Mouse (Mus musculus) hindbrain, embryonic 11.5 days (tissue): Measurements from ENCODE around the gene Yrdc. TPM values are rescaled to one million over a fixed set of nuclear protein-coding genes. Genes with fewer than 3 reads are reported as not detected.

Experiments
- ATAC-seq: fragments of 200-750 bp; cut with Nextera tagmentation; 2 replicates; pipeline ENCODE4 v1.8.0; 2017; ENCODE audit warnings: mild to moderate bottlenecking, moderate TSS enrichment, moderate library complexity; ENCODE audit not compliant: low FRiP score
- DNase-seq: peaks from one replicate; pipeline ENCODE4 v3.0.0-alpha.2; 2015; ENCODE audit warnings: low spot score
- H3K27ac ChIP-seq: fragments of 300-500 bp; sonication (generic); 2 replicates; pipeline ENCODE4 v1.5.1; 2014; ENCODE audit warnings: mild to moderate bottlenecking, low read depth, low read length
- H3K27me3 ChIP-seq: fragments of 300-500 bp; sonication (generic); 2 replicates; pipeline ENCODE4 v1.6.1; 2014; ENCODE audit warnings: mild to moderate bottlenecking, low read length, moderate library complexity, mixed read lengths; ENCODE audit not compliant: control insufficient read depth, insufficient read depth
- H3K36me3 ChIP-seq: fragments of 300-500 bp; sonication (generic); 2 replicates; pipeline ENCODE4 v1.6.1; 2014; ENCODE audit warnings: mild to moderate bottlenecking, low read length, moderate library complexity, mixed read lengths; ENCODE audit not compliant: control insufficient read depth, insufficient read depth
- H3K4me1 ChIP-seq: fragments of 300-500 bp; sonication (generic); replicated peaks from 2 replicates; pipeline ENCODE4 v1.6.1; 2014; ENCODE audit warnings: low read length, mixed read lengths; ENCODE audit not compliant: control insufficient read depth, insufficient read depth
- H3K4me2 ChIP-seq: fragments of 300-500 bp; sonication (generic); replicated peaks from 2 replicates; pipeline ENCODE4 v1.6.1; 2014; ENCODE audit warnings: mild to moderate bottlenecking, low read depth, low read length
- H3K4me3 ChIP-seq: fragments of 300-500 bp; sonication (generic); 2 replicates; pipeline ENCODE4 v1.5.1; 2014; ENCODE audit warnings: low read depth, low read length
- H3K9ac ChIP-seq: fragments of 300-500 bp; sonication (generic); 2 replicates; pipeline ENCODE4 v1.6.1; 2014; ENCODE audit warnings: low read depth, low read length
- H3K9me3 ChIP-seq: fragments of 300-500 bp; sonication (generic); 2 replicates; pipeline ENCODE4 v1.6.1; 2016; ENCODE audit warnings: low read length; ENCODE audit not compliant: control insufficient read depth
- WGBS: fragments of 180-500 bp; shearing (Covaris S2); extraction: QIAGEN DNeasy Blood & Tissue Kit; methylation state at CpG from one replicate; pipeline ENCODE4 v1.1.7; 2014; 5-methylcytosine and 5-hydroxymethylcytosine counted together
- polyA plus RNA-seq: library from polyadenylated mRNA; unstranded; fragments of >200 nt; fragmentation: Nextera tagmentation; extraction: Ambion mirVana; gene quantifications from 2 replicates; pipeline ENCODE4 v1.2.1, GENCODE M21; 2014

Gene Yrdc
- polyA plus RNA-seq, 1 experiment from 2014 or later = 44.0 TPM

DNA sequence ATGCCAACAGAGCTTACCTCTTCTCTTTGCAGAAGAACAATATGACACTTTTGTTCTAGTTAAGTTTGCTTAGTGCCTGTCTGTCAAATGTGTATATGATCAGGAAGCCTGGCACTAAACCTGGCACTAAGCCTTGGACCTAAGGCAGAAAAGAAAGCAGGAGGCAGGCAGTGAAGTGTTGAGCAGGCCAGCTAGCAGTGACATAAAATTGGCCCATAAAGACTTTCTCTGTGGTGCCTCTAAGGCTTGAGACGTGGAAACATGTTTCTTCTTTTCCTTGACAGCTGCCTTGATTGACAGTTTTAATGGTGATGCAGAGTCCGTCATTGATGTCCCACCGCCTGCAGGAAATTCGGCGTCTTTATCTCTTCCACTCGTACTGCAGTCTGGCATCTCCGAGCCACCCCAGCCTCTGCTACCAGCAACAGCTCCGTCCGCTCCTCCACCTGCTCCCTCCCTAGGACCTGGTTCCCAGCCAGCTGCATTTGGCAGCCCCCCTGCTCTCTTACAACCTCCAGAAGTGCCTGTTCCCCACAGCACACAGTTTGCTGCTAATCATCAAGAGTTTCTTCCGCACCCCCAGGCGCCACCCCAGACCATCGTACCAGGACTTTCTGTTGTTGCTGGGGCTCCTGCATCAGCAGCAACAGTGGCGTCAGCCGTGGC, 12.3 kb upstream of the Yrdc start:
- DNase-seq = no peak
- no peak overlapping the region for H3K4me2 ChIP-seq
- WGBS = 94% methylated on average over 14 of the region's 14 CpGs
- H3K9me3 ChIP-seq = no peaks in the 10 kb centered on the region
- H3K4me1 ChIP-seq = no peaks in the 10 kb centered on the region
- H3K27me3 ChIP-seq = no peaks in the 10 kb centered on the region
- 0 out of 2 replicates have a peak, but pooled peaks cover under 1% of the 10 kb centered on the region for H3K36me3 ChIP-seq
- no peak overlapping the region for H3K9ac ChIP-seq
- no peak overlapping the region for H3K4me3 ChIP-seq
- H3K27ac ChIP-seq = no peak overlapping the region
- ATAC-seq = no peak

GRCm38 (mm10) chr4:124840998-124841397, 9.5 kb upstream of the Yrdc start:
- H3K4me1 ChIP-seq = no peaks in the 10 kb centered on the region
- ATAC-seq (no peak), DNase-seq (no peak)
- H3K27me3 ChIP-seq = no peaks in the 10 kb centered on the region
- H3K4me2 ChIP-seq = no peak overlapping the region
- no peak overlapping the region for H3K9ac ChIP-seq
- H3K36me3 ChIP-seq = 0 out of 2 replicates have a peak, but pooled peaks cover 2% of the 10 kb centered on the region
- H3K4me3 ChIP-seq = no peak overlapping the region
- no peaks in the 10 kb centered on the region for H3K9me3 ChIP-seq
- H3K27ac ChIP-seq = no peak overlapping the region
- WGBS = 100% methylated on average over 1 of the region's 1 CpGs

GRCm38 (mm10) chr4:124843493-124843892, 7.0 kb upstream of the Yrdc start:
- no peak overlapping the region for H3K4me2 ChIP-seq
- DNase-seq = peak; percentile 56
- 0 out of 2 replicates have a peak, but pooled peaks cover 3% of the 10 kb centered on the region for H3K4me1 ChIP-seq
- ATAC-seq = 0 out of 2 replicates have a peak, but pooled peaks have one; percentile 33
- WGBS = 50% methylated on average over 11 of the region's 11 CpGs
- H3K27ac ChIP-seq = no peak overlapping the region
- H3K36me3 ChIP-seq = 0 out of 2 replicates have a peak, but pooled peaks cover 2% of the 10 kb centered on the region
- H3K27me3 ChIP-seq = no peaks in the 10 kb centered on the region
- no peaks in the 10 kb centered on the region for H3K9me3 ChIP-seq
- no peak overlapping the region for H3K9ac ChIP-seq
- no peak overlapping the region for H3K4me3 ChIP-seq

GRCm38 (mm10) chr4:124847573-124847972, 2.9 kb upstream of the Yrdc start:
- peak; percentile 92 for DNase-seq
- Histone ChIP-seq H3K36me3 (0 out of 2 replicates have a peak, but pooled peaks cover 2% of the 10 kb centered on the region), H3K4me1 (peaks cover 9% of the 10 kb centered on the region), H3K9ac (no peak overlapping the region), H3K9me3 (no peaks in the 10 kb centered on the region), H3K4me2 (no peak overlapping the region), H3K4me3 (no peak overlapping the region), H3K27me3 (no peaks in the 10 kb centered on the region), H3K27ac (no peak overlapping the region)
- no peak for ATAC-seq
- 11% methylated on average over 8 of the region's 8 CpGs for WGBS

GRCm38 (mm10) chr4:124849631-124850260, 733 bp upstream of the Yrdc start:
- DNase-seq (peak; percentile 60), ATAC-seq (peak; percentile 63)
- Histone ChIP-seq H3K9me3 (no peaks in the 10 kb centered on the region), H3K4me1 (peaks cover 9% of the 10 kb centered on the region), H3K36me3 (no peaks in the 10 kb centered on the region), H3K27me3 (no peaks in the 10 kb centered on the region), H3K4me3 (peak overlapping the region; percentile 99), H3K4me2 (peak overlapping the region; percentile 92), H3K27ac (peak overlapping the region; percentile 94), H3K9ac (peak overlapping the region; percentile 88)
- 2% methylated on average over 24 of the region's 24 CpGs for WGBS

- Histone ChIP-seq H3K4me3 (peak within 1 kb of the TSS; percentile 99), H3K27me3 (no peaks in the 10 kb centered on the region), H3K36me3 (no peaks in the 10 kb centered on the region), H3K4me2 (peak within 1 kb of the TSS; percentile 92), H3K27ac (peak within 1 kb of the TSS; percentile 94), H3K9ac (peak within 1 kb of the TSS; percentile 88), H3K9me3 (no peaks in the 10 kb centered on the region), H3K4me1 (peaks cover 9% of the 10 kb centered on the region)
- ATAC-seq = peak; percentile 64
- under 1% methylated on average over 69 of the region's 75 CpGs for WGBS
- DNase-seq = peak; percentile 56
Measured at GRCm38 (mm10) chr4:124850933-124851658, 617 bp downstream of the Yrdc start, which contains the start of gene 1110065P20Rik. Gene 1110065P20Rik (minus strand): TSS chr4:124851196.

- no peak overlapping the region for H3K4me3 ChIP-seq
- H3K27me3 ChIP-seq = no peaks in the 10 kb centered on the region
- H3K4me2 ChIP-seq = no peak overlapping the region
- DNase-seq = no peak
- H3K9me3 ChIP-seq = no peaks in the 10 kb centered on the region
- no peak for ATAC-seq
- H3K4me1 ChIP-seq = peaks cover 2% of the 10 kb centered on the region
- no peak overlapping the region for H3K9ac ChIP-seq
- H3K36me3 ChIP-seq = no peaks in the 10 kb centered on the region
- WGBS = 94% methylated on average over 8 of the region's 8 CpGs
- no peak overlapping the region for H3K27ac ChIP-seq
Measured at GRCm38 (mm10) chr4:124856294-124856693, 5.8 kb downstream of the Yrdc start.

DNA sequence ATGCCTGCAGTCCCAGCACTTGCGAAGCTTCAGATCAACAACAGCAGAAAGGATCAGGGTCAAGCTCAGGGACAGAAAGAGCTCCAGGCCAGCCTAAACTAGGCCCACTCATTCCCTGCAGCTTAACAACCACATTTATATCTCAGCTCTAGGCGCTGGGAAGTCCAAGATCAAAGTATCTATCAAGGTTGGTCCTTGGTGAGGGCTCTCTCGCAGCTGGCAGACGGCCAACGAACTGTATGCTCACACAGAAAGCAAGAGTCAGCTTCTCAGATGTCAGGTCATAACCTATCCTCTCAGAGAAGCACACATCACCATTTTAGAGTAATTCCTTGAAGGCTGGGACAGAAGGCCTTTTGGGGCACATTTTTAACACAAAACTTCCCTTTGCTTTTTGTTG, 7.9 kb downstream of the Yrdc start:
- Histone ChIP-seq H3K4me1 (peaks cover 5% of the 10 kb centered on the region; the same call in 1 of the 2 replicates), H3K4me2 (no peak overlapping the region), H3K27ac (no peak overlapping the region), H3K9me3 (no peaks in the 10 kb centered on the region), H3K36me3 (no peaks in the 10 kb centered on the region), H3K9ac (no peak overlapping the region), H3K27me3 (peaks cover 2% of the 10 kb centered on the region; the same call in 1 of the 2 replicates), H3K4me3 (no peak overlapping the region)
- WGBS = 87% methylated on average over 5 of the region's 5 CpGs
- no peak for DNase-seq
- ATAC-seq = no peak
